In the genomic region with DNA sequence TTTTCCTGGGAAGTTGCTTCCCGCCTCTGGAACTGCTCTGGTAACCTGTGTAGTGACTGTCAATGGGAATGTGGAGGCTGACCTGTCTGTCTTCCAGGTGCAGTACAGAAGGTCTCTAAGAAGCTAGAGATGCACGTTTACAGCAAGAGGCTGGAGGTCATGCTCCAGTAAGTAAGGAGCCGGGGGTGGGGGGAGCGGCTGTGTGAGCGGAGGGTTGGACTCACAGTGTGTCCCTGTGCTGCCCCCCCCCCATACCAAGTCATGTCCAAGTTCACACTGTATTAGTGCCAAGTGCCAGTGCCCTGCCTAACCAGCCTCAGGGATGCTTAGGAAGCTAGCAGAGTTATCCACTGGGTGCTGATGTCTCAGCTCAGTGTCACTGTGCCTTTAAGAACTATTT, we compare ENCODE assay signal across 18 mouse cellular contexts.
"Had no signal": no experiment of that assay in that cellular context is flagged by ENCODE, and none has a peak within 500 bp of the region (broad histone marks: within the 10 kb centered on the region; RNA-seq: fewer than 3 reads in every experiment).

No protein-coding gene starts in this region.

- H3K4me2 ChIP-seq: lung, embryonic 14.5 days; midbrain, embryonic 12.5 days; neural tube, embryonic 13.5 days; neural tube, embryonic 15.5 days had no signal

- H3K27ac ChIP-seq: midbrain, embryonic 10.5 days; midbrain, embryonic 12.5 days; neural tube, embryonic 13.5 days; neural tube, embryonic 15.5 days had no signal

- H3K4me3 ChIP-seq: midbrain, embryonic 10.5 days; midbrain, embryonic 12.5 days; myocyte; neural tube, embryonic 13.5 days; neural tube, embryonic 15.5 days had no signal

- H3K9ac ChIP-seq: lung, embryonic 14.5 days; midbrain, embryonic 12.5 days; neural tube, embryonic 13.5 days; neural tube, embryonic 15.5 days had no signal

- H3K9me3 ChIP-seq: midbrain, embryonic 10.5 days; midbrain, embryonic 12.5 days; neural tube, embryonic 13.5 days; neural tube, embryonic 15.5 days had no signal

- DNase-seq: lung, embryonic 14.5 days; lung, postnatal 10 days; lung, postnatal 4 days; midbrain, embryonic 14.5 days; retina, postnatal 1 day; right cerebral cortex, adult 18-20 months; right cerebral cortex, postnatal 25 days; right cerebral cortex, postnatal 4 days; spleen, adult 18-20 months; thymus, adult 18-20 months; thymus, postnatal 14 days; thymus, postnatal 36 days had no signal

- ATAC-seq: midbrain, embryonic 16.5 days had no signal

- H3K27me3 ChIP-seq: midbrain, embryonic 12.5 days; neural tube, embryonic 13.5 days; neural tube, embryonic 15.5 days had no signal
